Mouse (Mus musculus): Measurements from ENCODE around the gene Arhgap24. TPM values are rescaled to one million over a fixed set of nuclear protein-coding genes. Genes with fewer than 3 reads are reported as not detected.

Gene Arhgap24
- polyA plus RNA-seq, 1 experiment from 2014 or later, result 16.4 TPM

DNA sequence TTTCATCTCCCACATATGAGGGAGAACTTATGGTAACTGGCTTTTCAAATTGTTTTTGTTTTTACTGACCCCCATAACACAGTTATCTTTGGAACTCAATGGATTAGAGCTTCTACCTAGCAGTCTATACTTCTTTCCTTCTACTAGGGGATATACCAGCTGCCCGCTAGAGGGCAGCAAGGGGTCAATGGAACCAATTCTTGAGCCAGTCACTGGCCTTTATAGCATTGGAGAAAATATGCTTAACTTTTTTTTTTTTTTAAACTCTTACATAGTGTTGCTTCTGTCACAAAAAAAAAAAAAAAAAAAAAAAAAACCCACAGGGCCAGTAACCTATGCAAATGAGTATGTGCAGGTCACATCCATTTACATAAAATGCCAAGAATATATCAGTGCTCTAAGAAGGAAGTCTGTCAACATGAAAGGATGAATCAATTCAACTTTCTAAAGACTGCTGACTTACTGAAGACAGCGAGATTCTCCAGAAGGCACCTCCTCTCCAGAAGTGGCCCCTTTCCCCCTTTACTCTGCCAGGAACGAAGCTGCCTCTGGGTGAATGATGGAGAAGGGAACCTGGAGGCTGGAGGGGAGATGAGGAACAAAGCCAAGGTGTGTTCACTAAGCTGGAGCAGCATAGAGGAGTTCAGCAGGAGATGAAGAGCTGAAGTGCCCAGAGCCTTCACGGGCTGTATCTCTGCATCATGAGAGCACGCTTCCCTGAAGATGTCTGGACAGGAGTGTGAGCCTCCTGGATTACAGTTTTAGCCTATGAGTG lies 222.3 kb downstream of the Arhgap24 start:
- H3K4me3 ChIP-seq, result no peak overlapping the region
- 60% methylated on average over 5 of the region's 5 CpGs for WGBS
- peak; percentile 74 for DNase-seq (ENCODE audit: low spot score)

DNA sequence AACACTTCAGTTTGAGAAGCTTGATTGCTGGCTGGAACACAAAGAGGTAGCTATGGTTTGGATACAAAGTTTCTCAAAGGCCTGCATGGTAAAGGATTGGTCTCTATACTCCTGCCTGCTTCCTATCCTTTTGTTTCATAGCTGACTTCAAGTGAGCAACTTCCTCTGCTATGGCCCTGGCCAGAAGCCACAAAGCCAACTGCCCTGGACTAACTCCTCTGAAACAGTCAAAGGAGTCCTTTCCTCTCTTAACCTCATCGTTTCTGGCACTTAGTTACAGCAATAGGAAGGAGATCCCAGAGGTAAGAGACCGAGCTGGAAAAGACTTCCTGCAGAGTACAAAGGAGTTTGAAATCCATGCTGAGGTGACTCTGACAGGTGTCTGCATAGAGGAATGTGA lies 224.0 kb downstream of the Arhgap24 start:
- WGBS, result 35% methylated on average over 2 of the region's 2 CpGs
- Histone ChIP-seq H3K27ac (0 out of 2 replicates have a peak overlapping the region, but pooled peaks have one; percentile 46), H3K4me3 (no peak overlapping the region), H3K36me3 (no peaks in the 10 kb centered on the region), H3K9me3 (replicated peaks) (no peaks in the 10 kb centered on the region), H3K4me1 (peaks cover 16% of the 10 kb centered on the region), H3K27me3 (ENCODE audit: low read depth, poor library complexity, severe bottlenecking) (no peaks in the 10 kb centered on the region)
- DNase-seq (ENCODE audit: low spot score), result no peak

More for the DNA sequence above, 222.3 kb downstream of the Arhgap24 start:
- H3K9me3 ChIP-seq (replicated peaks), result no peaks in the 10 kb centered on the region
- no peaks in the 10 kb centered on the region for H3K27me3 ChIP-seq (ENCODE audit: low read depth, poor library complexity, severe bottlenecking)
- peaks cover 16% of the 10 kb centered on the region for H3K4me1 ChIP-seq
- no peak overlapping the region for H3K27ac ChIP-seq
- no peaks in the 10 kb centered on the region for H3K36me3 ChIP-seq

DNA sequence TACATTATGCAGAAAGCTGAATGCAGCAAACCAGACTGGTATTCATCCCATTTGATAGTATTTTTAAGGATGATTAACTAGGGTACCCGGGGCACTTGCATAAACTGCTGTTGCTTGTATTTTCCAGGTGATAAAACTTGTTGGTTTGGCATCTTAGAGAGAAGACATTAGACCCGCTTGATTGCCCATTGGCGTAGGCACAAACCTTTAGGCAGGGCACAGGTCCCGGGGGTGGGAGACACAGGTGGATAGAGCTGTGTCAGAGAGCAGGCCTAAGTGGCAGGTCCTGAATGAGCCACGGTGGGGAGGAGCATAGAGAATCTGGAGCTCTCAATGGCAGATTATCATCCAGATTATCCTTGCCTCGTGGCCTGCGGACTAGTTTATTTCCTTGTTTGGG lies 229.1 kb downstream of the Arhgap24 start:
- Histone ChIP-seq H3K9me3 (replicated peaks) (no peaks in the 10 kb centered on the region), H3K27ac (no peak overlapping the region), H3K27me3 (ENCODE audit: low read depth, poor library complexity, severe bottlenecking) (no peaks in the 10 kb centered on the region), H3K4me1 (peaks cover 5% of the 10 kb centered on the region), H3K4me3 (no peak overlapping the region), H3K36me3 (no peaks in the 10 kb centered on the region)
- WGBS, result 92% methylated on average over 7 of the region's 7 CpGs
- DNase-seq (ENCODE audit: low spot score), result no peak

DNA sequence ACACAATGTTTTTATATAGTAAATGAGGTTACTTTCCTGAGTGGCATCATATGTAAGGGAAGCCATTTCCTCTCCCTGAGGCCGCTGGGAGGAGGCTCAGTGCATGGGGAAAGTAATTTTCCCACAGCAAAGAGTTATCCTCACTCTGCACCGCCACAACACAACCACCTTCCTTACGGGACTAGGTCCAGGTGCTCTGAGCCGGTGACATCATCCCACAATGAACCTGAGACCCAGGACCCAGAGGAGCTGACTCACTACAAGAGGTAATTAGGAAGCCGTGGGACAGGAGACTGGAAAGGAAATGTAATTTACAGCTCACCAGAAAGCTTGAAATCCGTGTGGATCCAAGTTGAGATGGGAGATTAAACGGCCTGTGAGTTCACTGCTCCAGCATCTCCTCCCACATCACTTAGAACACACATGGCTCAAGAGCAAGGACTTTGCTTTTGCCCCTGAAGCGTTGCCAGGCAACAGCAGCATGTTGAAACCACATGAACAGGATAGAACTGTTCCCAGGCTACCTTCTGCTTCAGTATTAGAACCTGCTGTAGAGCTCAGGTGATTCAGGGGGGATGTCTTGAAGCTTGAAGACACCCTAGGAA lies 238.3 kb downstream of the Arhgap24 start:
- H3K27ac ChIP-seq, result no peak overlapping the region
- H3K4me3 ChIP-seq, result no peak overlapping the region
- H3K27me3 ChIP-seq (ENCODE audit: low read depth, poor library complexity, severe bottlenecking), result no peaks in the 10 kb centered on the region
- H3K36me3 ChIP-seq, result no peaks in the 10 kb centered on the region
- WGBS, result 63% methylated on average over 8 of the region's 8 CpGs
- DNase-seq (ENCODE audit: low spot score), result no peak
- H3K4me1 ChIP-seq, result peaks cover 18% of the 10 kb centered on the region
- no peaks in the 10 kb centered on the region for H3K9me3 ChIP-seq (replicated peaks)

DNA sequence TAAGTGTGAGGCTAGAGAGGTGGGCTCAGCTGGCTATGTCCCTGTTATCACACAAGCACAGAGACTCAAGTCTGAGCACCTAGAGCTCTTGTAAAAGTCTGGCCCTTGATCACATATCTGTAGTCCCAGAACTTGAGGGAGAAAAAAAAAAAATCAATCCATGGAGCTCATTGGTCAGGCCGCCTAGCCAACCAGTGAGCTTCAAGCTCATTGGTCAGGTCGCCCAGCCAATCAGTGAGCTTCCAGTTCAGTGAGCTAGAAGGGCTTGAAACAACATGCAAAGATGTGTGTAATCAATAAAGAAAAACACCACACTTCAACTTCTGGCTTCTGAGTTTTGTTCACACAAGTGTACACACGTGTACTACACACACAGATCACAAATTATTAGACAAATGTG lies 242.4 kb downstream of the Arhgap24 start:
- no peaks in the 10 kb centered on the region for H3K9me3 ChIP-seq (replicated peaks)
- H3K4me1 ChIP-seq, result peaks cover 48% of the 10 kb centered on the region
- H3K27ac ChIP-seq, result no peak overlapping the region
- no peak for DNase-seq (ENCODE audit: low spot score)
- no peak overlapping the region for H3K4me3 ChIP-seq
- 96% methylated on average over 3 of the region's 3 CpGs for WGBS
- no peaks in the 10 kb centered on the region for H3K36me3 ChIP-seq
- no peaks in the 10 kb centered on the region for H3K27me3 ChIP-seq (ENCODE audit: low read depth, poor library complexity, severe bottlenecking)

DNA sequence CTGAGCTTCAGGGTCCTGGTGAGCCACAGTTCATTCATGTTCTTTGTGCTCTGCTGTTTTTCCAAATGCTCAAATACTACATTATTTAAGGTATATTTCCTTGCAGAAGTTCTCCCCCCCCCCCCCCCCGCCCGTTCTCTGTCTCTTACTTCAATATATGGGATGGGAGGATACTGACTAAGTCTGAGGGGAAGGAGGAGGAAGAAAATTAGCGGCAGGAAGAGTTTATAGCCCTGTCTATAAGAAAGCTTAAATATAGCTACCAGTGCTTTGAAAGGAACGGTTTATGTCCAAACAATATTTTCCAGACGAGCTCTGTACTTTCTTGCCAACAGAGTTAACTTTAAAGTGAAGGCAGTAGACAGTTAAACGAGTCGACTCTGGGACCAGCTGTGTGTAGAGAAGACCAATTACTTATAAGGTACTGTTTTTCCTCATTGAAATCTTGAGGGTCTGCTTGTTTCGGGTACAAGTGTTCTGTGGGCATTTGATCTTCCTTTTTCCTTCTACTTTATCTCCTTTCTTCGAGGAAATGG lies 243.7 kb downstream of the Arhgap24 start:
- peaks cover 52% of the 10 kb centered on the region for H3K4me1 ChIP-seq
- H3K27me3 ChIP-seq (ENCODE audit: low read depth, poor library complexity, severe bottlenecking), result no peaks in the 10 kb centered on the region
- 0 out of 2 replicates have a peak overlapping the region, but pooled peaks have one; percentile 19 for H3K4me3 ChIP-seq
- peak overlapping the region; percentile 25; the same call in 1 of the 2 replicates for H3K27ac ChIP-seq
- no peak for DNase-seq (ENCODE audit: low spot score)
- no peaks in the 10 kb centered on the region for H3K36me3 ChIP-seq
- H3K9me3 ChIP-seq (replicated peaks), result no peaks in the 10 kb centered on the region
- WGBS, result 25% methylated on average over 9 of the region's 9 CpGs

DNA sequence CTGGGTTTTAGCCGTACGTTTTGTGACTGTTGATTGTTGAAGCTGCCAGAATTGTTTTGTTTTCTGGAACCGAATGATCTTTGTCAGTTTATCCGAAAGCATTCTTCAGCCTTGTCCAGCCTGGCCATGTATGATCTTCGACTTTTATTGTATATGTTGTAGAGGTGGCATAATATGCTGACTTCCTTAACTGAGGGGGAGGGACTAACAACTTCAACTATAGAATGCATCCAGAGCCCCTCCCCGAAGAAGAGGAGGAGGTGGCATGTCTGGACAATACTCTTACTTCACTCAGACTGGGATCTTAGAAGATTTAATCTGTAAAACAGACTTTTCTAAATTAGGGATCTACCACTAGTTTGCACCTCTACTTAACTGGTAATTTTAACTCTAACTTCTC lies 244.2 kb downstream of the Arhgap24 start:
- no peaks in the 10 kb centered on the region for H3K36me3 ChIP-seq
- peaks cover 53% of the 10 kb centered on the region for H3K4me1 ChIP-seq
- no peak for DNase-seq (ENCODE audit: low spot score)
- 0 out of 2 replicates have a peak overlapping the region, but pooled peaks have one; percentile 19 for H3K4me3 ChIP-seq
- H3K27me3 ChIP-seq (ENCODE audit: low read depth, poor library complexity, severe bottlenecking), result no peaks in the 10 kb centered on the region
- 81% methylated on average over 6 of the region's 6 CpGs for WGBS
- H3K27ac ChIP-seq, result no peak overlapping the region
- no peaks in the 10 kb centered on the region for H3K9me3 ChIP-seq (replicated peaks)

DNA sequence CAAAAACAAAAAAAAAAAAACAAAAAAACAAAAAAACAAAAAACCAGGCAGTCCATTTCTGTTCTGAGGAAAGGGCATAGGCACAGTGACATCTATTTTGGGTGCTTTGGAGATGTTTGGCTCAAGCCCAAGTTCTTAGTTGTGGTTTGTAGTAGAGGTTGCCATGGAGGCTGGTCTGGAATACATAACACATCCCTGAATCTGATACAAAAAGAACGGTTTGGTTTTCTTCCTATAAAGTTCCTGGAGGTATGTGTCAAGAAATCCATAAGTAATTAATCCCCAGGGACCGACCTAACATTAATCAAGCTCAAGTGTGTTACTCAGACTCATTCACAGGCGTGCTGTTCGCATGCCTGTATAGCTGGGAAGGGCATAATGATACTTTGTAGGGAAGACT lies 245.8 kb downstream of the Arhgap24 start:
- Histone ChIP-seq H3K27ac (no peak overlapping the region), H3K4me3 (no peak overlapping the region), H3K9me3 (replicated peaks) (no peaks in the 10 kb centered on the region), H3K4me1 (peaks cover 53% of the 10 kb centered on the region), H3K36me3 (no peaks in the 10 kb centered on the region), H3K27me3 (ENCODE audit: low read depth, poor library complexity, severe bottlenecking) (no peaks in the 10 kb centered on the region)
- 73% methylated on average over 4 of the region's 4 CpGs for WGBS
- no peak for DNase-seq (ENCODE audit: low spot score)

DNA sequence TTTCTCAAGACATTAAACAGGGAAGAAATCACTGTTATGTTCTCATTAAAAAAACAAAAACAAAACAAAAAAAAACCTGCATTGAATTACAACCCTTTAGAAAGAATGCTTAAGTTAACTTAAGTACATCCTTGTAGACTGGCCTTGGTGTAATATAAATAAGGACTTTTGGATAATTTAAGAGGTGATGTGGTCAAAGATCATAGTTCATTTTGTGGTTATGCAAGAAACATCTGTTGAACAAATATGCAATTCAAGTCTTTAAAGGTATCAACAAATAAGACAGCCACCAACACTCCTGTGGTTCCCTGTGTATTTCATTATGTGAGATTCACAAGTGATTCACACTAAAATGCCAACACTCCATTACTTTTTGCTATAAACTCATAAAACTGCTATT lies 247.3 kb downstream of the Arhgap24 start:
- Histone ChIP-seq H3K27me3 (ENCODE audit: low read depth, poor library complexity, severe bottlenecking) (no peaks in the 10 kb centered on the region), H3K4me3 (no peak overlapping the region), H3K9me3 (replicated peaks) (no peaks in the 10 kb centered on the region), H3K36me3 (no peaks in the 10 kb centered on the region), H3K27ac (no peak overlapping the region), H3K4me1 (peaks cover 53% of the 10 kb centered on the region)
- no peak for DNase-seq (ENCODE audit: low spot score)

DNA sequence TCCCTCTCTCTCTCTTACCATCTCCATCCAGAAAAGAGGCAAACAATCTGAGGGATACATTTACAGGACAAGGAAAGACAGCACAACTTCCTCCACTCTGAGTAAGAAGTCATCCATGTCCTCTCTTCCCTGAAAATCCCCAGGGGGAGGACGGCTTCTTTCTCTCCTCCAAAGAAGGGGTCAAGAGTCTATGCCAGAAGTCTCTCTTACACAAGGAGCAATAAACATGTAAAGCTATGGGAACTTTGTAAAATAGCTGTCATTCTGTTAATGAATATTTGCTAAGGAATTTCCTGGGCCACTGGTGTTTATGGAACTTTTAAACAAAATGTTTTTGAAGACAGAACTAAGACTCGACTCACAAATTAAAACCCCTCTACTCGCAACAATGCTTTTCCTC lies 248.3 kb downstream of the Arhgap24 start:
- 60% methylated on average over 3 of the region's 3 CpGs for WGBS
- no peak for DNase-seq (ENCODE audit: low spot score)
- Histone ChIP-seq H3K4me1 (peaks cover 45% of the 10 kb centered on the region), H3K4me3 (no peak overlapping the region), H3K36me3 (no peaks in the 10 kb centered on the region), H3K27ac (0 out of 2 replicates have a peak overlapping the region, but pooled peaks have one; percentile 53), H3K9me3 (replicated peaks) (no peaks in the 10 kb centered on the region), H3K27me3 (ENCODE audit: low read depth, poor library complexity, severe bottlenecking) (no peaks in the 10 kb centered on the region)

DNA sequence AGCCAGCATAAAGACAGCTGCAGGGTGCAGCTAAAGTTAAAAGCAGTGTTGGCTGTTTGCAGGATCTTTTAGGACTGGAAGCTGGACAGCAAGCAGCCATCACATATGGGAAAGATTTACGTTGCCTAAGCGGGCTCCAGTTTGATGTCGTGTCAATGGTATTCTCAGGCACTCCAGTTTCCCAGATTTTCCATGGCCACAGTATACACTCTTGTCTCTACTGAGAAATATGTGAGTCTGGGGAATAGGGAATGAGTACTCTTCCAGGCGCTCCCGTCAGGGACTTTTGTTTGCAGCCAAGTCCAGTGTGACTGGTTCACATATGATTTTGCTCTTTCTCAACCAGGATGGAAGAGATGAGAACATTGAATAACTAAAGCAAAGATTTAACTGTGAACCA lies 254.9 kb downstream of the Arhgap24 start:
- H3K27me3 ChIP-seq (ENCODE audit: low read depth, poor library complexity, severe bottlenecking), result no peaks in the 10 kb centered on the region
- no peak overlapping the region for H3K4me3 ChIP-seq
- no peaks in the 10 kb centered on the region for H3K36me3 ChIP-seq
- WGBS, result 52% methylated on average over 5 of the region's 5 CpGs
- H3K9me3 ChIP-seq (replicated peaks), result no peaks in the 10 kb centered on the region
- H3K27ac ChIP-seq, result no peak overlapping the region
- no peak for DNase-seq (ENCODE audit: low spot score)
- peaks cover 11% of the 10 kb centered on the region; the same call in 1 of the 2 replicates for H3K4me1 ChIP-seq

DNA sequence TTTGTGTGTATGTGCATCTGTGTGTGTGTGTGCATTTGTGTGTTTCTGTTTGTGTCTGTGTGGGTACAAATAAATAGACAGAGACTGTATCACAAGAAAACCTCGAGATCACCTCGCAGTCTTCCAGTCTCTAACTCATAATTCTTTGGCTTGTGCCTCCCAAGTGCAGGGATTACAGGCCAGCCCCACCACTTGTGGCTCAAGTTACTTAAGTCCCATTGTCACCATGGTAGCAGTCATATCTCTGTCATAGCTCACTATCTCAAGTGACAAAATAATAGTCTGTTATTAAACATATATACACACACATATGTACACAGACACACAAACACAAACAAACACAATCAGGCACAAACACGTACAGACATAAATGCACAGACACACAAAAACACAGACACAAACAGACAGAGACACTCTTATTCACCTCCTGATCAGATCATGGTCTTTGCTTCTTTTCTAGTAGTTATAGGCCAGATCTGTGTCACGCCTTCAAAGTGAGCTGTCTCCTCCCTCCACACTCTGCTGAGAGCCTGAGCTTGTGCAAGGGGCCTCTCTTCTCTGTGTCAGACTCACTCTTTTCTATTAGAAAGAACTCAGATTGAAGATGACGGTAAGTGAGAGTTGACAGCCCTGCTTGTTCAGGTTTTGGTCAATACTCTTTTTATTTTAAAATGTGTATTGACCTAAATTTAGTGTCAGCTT lies 261.5 kb downstream of the Arhgap24 start:
- 73% methylated on average over 5 of the region's 5 CpGs for WGBS
- no peak overlapping the region for H3K27ac ChIP-seq
- H3K36me3 ChIP-seq, result no peaks in the 10 kb centered on the region

DNA sequence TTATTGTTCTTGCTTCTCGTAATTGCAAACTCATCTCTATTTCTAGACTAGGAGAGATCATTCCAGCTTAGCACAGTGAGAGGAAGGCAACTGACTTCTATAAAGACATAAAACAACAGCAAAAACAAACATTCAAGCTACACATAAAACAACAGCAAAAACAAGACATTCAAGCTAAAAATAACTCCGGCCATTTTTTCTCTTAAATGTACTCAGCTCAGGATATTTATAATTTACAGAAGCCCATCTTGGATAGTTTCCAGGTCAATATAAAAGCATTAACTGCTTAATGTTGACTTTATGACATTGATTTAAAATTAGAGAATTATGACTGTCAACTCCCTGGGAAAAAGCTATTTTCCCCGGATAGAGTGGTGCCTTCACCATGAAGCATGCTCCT lies 262.2 kb downstream of the Arhgap24 start:
- WGBS, result 85% methylated on average over 3 of the region's 3 CpGs
- no peaks in the 10 kb centered on the region for H3K36me3 ChIP-seq
- peaks cover 32% of the 10 kb centered on the region for H3K4me1 ChIP-seq
- no peaks in the 10 kb centered on the region for H3K9me3 ChIP-seq (replicated peaks)
- no peaks in the 10 kb centered on the region for H3K27me3 ChIP-seq (ENCODE audit: low read depth, poor library complexity, severe bottlenecking)
- DNase-seq (ENCODE audit: low spot score), result no peak
- no peak overlapping the region for H3K4me3 ChIP-seq
- no peak overlapping the region for H3K27ac ChIP-seq

More for the DNA sequence above, 261.5 kb downstream of the Arhgap24 start:
- DNase-seq (ENCODE audit: low spot score), result no peak
- Histone ChIP-seq H3K9me3 (replicated peaks) (no peaks in the 10 kb centered on the region), H3K4me3 (no peak overlapping the region), H3K4me1 (peaks cover 29% of the 10 kb centered on the region), H3K27me3 (ENCODE audit: low read depth, poor library complexity, severe bottlenecking) (no peaks in the 10 kb centered on the region)

Data from limb, embryonic 10.5 days (tissue).